Mouse (Mus musculus): ENCODE results near the gene Dip2b. TPM values are rescaled to one million over a fixed set of nuclear protein-coding genes. Genes with fewer than 3 reads are reported as not detected.

Gene Dip2b
- total RNA-seq (2023) = 10 to 100 TPM; 89.4 to 94.7 TPM

GRCm38 (mm10) chr15:100038470-100038971, at the start of gene Dip2b:
Gene Dip2b (plus strand): TSS chr15:100038664.

DNA sequence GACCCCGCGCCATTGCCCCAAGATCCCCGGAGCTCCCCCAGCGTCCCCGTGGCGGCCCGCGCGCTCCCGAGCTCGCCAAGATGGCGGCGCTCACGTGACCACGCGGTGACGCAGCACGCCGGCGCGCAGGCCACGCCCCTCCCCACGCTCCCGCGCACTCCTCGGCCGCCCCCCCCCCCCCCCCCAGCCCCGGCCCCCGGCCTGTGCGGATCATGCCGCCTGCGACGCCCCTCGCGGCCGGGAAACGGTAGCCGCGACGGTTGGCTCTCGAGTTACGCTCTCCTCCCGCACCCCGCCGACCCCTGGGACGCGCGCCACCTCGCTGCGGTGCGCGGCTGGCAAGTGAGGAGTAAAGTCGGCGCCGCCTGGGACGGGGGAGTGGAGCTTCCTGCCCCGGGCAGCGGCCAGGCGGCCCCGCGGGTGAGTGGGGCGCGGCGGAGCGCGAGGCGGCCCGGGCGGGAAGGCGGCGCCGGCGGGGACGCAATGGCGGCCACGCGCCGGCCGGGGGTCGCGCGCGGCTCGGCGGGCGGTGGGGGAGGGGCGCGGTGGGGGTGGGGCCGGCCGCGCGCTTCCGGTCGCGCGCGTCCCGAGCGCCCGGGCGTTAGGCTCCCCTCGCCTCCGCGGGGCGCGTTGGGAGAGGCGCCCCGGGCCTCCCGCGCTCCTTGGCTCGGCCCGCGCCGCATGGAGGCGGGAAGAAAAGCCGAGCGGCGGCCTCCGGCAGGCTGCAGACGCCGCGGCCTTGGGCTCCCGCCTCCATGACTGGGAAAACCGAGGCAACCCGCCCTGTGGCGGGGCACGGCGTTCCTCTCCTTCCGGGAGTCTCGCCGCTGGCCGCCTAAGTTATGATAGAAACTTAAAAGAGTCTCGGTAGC, 189.4 kb downstream of the Dip2b start, which contains the start of gene Atf1:
Gene Atf1, plus strand, starts transcription at position 157 of the 872 bp plus-strand sequence.

Other genes with a start within 250 kb of the Dip2b start
- gene Lima1, start 163.2 kb upstream of the Dip2b start, total RNA-seq (2023) = under 1 TPM; 0.47 to 0.78 TPM
- not detected for gene Fam186a, start 71.6 kb upstream of the Dip2b start, total RNA-seq (2023)
- gene Larp4, start 68.6 kb upstream of the Dip2b start, total RNA-seq (2023) = 10 to 100 TPM; 79.7 to 87.1 TPM
- 10 to 100 TPM; 67.8 to 76.6 TPM for gene Atf1, start 189.2 kb downstream of the Dip2b start, total RNA-seq (2023)
- gene Tmprss12, start 242.2 kb downstream of the Dip2b start, total RNA-seq (2023) = not detected